Mouse (Mus musculus): ENCODE data around the gene Tmem171.

GRCm38 (mm10) chr13:98743829-98744228, 49.2 kb upstream of the Tmem171 start:
- TF ChIP-seq CTCF (conservative IDR thresholded peaks at IDR 0.05; ENCODE audit: low read length) (no peak), POU5F1 (IDR thresholded peaks at IDR 0.05; ENCODE audit: borderline replicate concordance, low read length) (no peak)
